Mouse (Mus musculus) hindbrain, postnatal 0 days (tissue): Measurements from ENCODE around the gene Atp9a. TPM values are rescaled to one million over a fixed set of nuclear protein-coding genes. Genes with fewer than 3 reads are reported as not detected.
"Not testable (repeated sequence)": the region's sequence is repeated elsewhere in the genome, so short reads cannot be mapped to it uniquely, and the experiment has no call there.

Experiments
- ATAC-seq: fragments of 200-750 bp; cut with Nextera tagmentation; 2 replicates; pipeline ENCODE4 v1.8.0; 2017; ENCODE audit warnings: mild to moderate bottlenecking, moderate TSS enrichment, moderate library complexity
- DNase-seq: peaks from one replicate; pipeline ENCODE4 v3.0.0-alpha.2; 2015; ENCODE audit warnings: low spot score
- H3K27ac ChIP-seq: fragments of 300-500 bp; sonication (generic); 2 replicates; pipeline ENCODE4 v1.5.1; 2014; ENCODE audit warnings: mild to moderate bottlenecking
- H3K27me3 ChIP-seq: fragments of 300-500 bp; sonication (generic); 2 replicates; pipeline ENCODE4 v1.6.1; 2014; ENCODE audit warnings: low read length, mixed read lengths; ENCODE audit not compliant: insufficient read depth
- H3K36me3 ChIP-seq: fragments of 300-500 bp; sonication (generic); 2 replicates; pipeline ENCODE4 v1.6.1; 2014; ENCODE audit warnings: low read length, mixed read lengths; ENCODE audit not compliant: insufficient read depth
- H3K4me1 ChIP-seq: fragments of 300-500 bp; sonication (generic); 2 replicates; pipeline ENCODE4 v1.6.1; 2014; ENCODE audit warnings: antibody characterized with exemption, low read length, mixed read lengths; ENCODE audit not compliant: insufficient read depth
- H3K4me2 ChIP-seq: fragments of 300-500 bp; sonication (generic); 2 replicates; pipeline ENCODE4 v1.6.1; 2014; ENCODE audit warnings: low read depth, mild to moderate bottlenecking, low read length, moderate library complexity, mixed read lengths
- H3K4me3 ChIP-seq: fragments of 300-500 bp; sonication (generic); 2 replicates; pipeline ENCODE4 v1.5.1; 2014; ENCODE audit warnings: low read length
- H3K9ac ChIP-seq: fragments of 300-500 bp; sonication (generic); replicated peaks from 2 replicates; pipeline ENCODE4 v1.6.1; 2014; ENCODE audit warnings: mild to moderate bottlenecking, low read length, moderate library complexity, mixed read lengths
- H3K9me3 ChIP-seq: fragments of 300-500 bp; sonication (generic); 2 replicates; pipeline ENCODE4 v1.6.1; 2016; ENCODE audit warnings: low read length, mixed read lengths
- CTCF ChIP-seq: IDR thresholded peaks from 2 replicates; pipeline ENCODE4 v1.5.1; 2016; ENCODE audit warnings: antibody characterized with exemption, control low read depth, low read depth
- WGBS: fragments of 180-500 bp; shearing (Covaris S2); extraction: QIAGEN DNeasy Blood & Tissue Kit; methylation state at CpG from one replicate; pipeline ENCODE4 v1.1.7; 2014; 5-methylcytosine and 5-hydroxymethylcytosine counted together
- polyA plus RNA-seq: library from polyadenylated mRNA; unstranded; fragments of >200 nt; fragmentation: Nextera tagmentation; extraction: Ambion mirVana; gene quantifications from 2 replicates; pipeline ENCODE4 v1.2.1, GENCODE M21; 2015
- total RNA-seq: library from RNA; depleted of rRNA; stranded (reverse); fragments of >200 nt; gene quantifications from 2 replicates; pipeline ENCODE4 v1.2.3, GENCODE M21; 2014

Atp9a gene
- total and polyA plus RNA-seq, 2 experiments from 2014 or later = 130 to 607 TPM

GRCm38 (mm10) chr2:168763785-168764184 lies 21.6 kb upstream of the Atp9a start:
- TF ChIP-seq CTCF = no peak
- H3K27ac ChIP-seq = no peak overlapping the region
- no peaks in the 10 kb centered on the region for H3K9me3 ChIP-seq
- no peaks in the 10 kb centered on the region for H3K36me3 ChIP-seq
- H3K4me3 ChIP-seq = no peak overlapping the region
- H3K4me1 ChIP-seq = no peaks in the 10 kb centered on the region
- H3K9ac ChIP-seq = no peak overlapping the region
- no peak overlapping the region for H3K4me2 ChIP-seq
- 10% methylated on average over 7 of the region's 7 CpGs for WGBS
- H3K27me3 ChIP-seq = peaks cover 55% of the 10 kb centered on the region
- no peak for DNase-seq
- ATAC-seq = no peak

- Histone ChIP-seq H3K9me3 (no peaks in the 10 kb centered on the region), H3K4me1 (no peaks in the 10 kb centered on the region), H3K4me2 (peak overlapping the region; percentile 24), H3K4me3 (no peak overlapping the region), H3K27ac (no peak overlapping the region), H3K27me3 (peaks cover 42% of the 10 kb centered on the region), H3K9ac (0 out of 2 replicates have a peak overlapping the region, but pooled peaks have one; percentile 19), H3K36me3 (no peaks in the 10 kb centered on the region)
- no peak for DNase-seq
- no peak for ATAC-seq
- TF ChIP-seq CTCF = no peak
- WGBS = 6% methylated on average over 12 of the region's 12 CpGs
Measured at GRCm38 (mm10) chr2:168762411-168762815, 20.2 kb upstream of the Atp9a start.

GRCm38 (mm10) chr2:168761954-168762353 lies 19.7 kb upstream of the Atp9a start:
- no peak overlapping the region for H3K4me3 ChIP-seq
- WGBS = 16% methylated on average over 4 of the region's 4 CpGs
- H3K9me3 ChIP-seq = no peaks in the 10 kb centered on the region
- ATAC-seq (no peak), DNase-seq (no peak)
- 0 out of 2 replicates have a peak overlapping the region, but pooled peaks have one; percentile 19 for H3K9ac ChIP-seq
- no peaks in the 10 kb centered on the region for H3K36me3 ChIP-seq
- no peaks in the 10 kb centered on the region for H3K4me1 ChIP-seq
- peaks cover 41% of the 10 kb centered on the region for H3K27me3 ChIP-seq
- no peak overlapping the region for H3K27ac ChIP-seq
- no peak for TF ChIP-seq CTCF
- peak overlapping the region; percentile 24 for H3K4me2 ChIP-seq

DNA sequence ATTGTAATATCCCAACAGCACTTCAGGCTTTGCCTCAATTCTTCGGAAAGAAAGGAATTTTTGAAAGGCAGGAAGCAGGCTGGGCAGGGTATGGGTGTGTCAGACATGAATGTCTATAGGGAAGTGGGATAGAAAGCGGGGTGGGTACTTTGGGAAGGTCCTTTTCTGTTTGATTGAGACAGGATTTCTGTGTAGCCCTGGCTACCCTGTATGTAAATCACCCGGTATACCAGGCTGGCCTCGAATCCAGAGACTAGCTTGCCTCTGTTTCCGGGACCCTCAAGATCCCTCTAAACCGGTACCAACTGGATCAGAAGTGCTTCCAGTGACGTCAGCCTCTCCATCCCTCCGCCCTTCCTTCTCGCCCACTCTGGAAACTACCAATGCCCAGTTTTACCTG lies 18.9 kb upstream of the Atp9a start:
- H3K4me3 ChIP-seq = no peak overlapping the region
- H3K4me1 ChIP-seq = no peaks in the 10 kb centered on the region
- no peaks in the 10 kb centered on the region for H3K9me3 ChIP-seq
- ATAC-seq = no peak
- DNase-seq = no peak
- H3K4me2 ChIP-seq = no peak overlapping the region
- H3K27me3 ChIP-seq = peaks cover 38% of the 10 kb centered on the region
- no peak for TF ChIP-seq CTCF
- no peaks in the 10 kb centered on the region for H3K36me3 ChIP-seq
- H3K9ac ChIP-seq = no peak overlapping the region
- no peak overlapping the region for H3K27ac ChIP-seq
- WGBS = 90% methylated on average over 9 of the region's 9 CpGs

- H3K36me3 ChIP-seq, H3K27ac ChIP-seq, H3K4me3 ChIP-seq, DNase-seq, H3K9ac ChIP-seq, ATAC-seq, H3K4me1 ChIP-seq, H3K4me2 ChIP-seq, H3K27me3 ChIP-seq, H3K9me3 ChIP-seq: not testable (repeated sequence)
- WGBS = 88% methylated on average over 10 of the region's 10 CpGs
Measured at GRCm38 (mm10) chr2:168744406-168744805, 2.2 kb upstream of the Atp9a start.

DNA sequence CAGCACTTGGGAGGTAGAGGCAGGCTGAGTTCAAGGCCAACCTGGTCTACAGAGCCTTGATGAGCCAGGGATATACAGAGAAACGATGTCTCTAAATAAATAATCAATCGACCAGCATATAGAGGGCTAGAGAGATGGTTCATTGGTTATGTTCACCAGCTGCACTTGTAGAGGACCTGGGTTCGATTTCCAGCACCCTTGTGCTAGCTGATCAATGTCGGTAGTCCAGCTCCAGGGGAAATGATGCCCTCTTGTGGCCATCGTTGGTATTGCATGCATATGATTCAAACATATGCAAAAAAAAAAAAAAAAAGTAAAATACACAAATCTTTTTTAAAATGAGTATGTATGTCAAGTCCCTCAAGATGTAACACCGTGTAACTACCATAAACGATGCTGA lies 440 bp upstream of the Atp9a start:
- peak overlapping the region; percentile 98; the same call in 1 of the 2 replicates for H3K9ac ChIP-seq
- peak; percentile 86 for TF ChIP-seq CTCF
- H3K36me3 ChIP-seq = no peaks in the 10 kb centered on the region
- peak overlapping the region; percentile 56 for H3K4me2 ChIP-seq
- H3K9me3 ChIP-seq = no peaks in the 10 kb centered on the region
- WGBS = 19% methylated on average over 7 of the region's 7 CpGs
- H3K4me1 ChIP-seq = no peaks in the 10 kb centered on the region; the same call in 1 of the 2 replicates
- peak overlapping the region; percentile 87 for H3K4me3 ChIP-seq
- H3K27ac ChIP-seq = peak overlapping the region; percentile 98
- ATAC-seq (peak; percentile 3; the same call in 1 of the 2 replicates), DNase-seq (peak; percentile 80)
- no peaks in the 10 kb centered on the region for H3K27me3 ChIP-seq

GRCm38 (mm10) chr2:168741273-168742058 lies 743 bp downstream of the Atp9a start:
- peak overlapping the region; percentile 56 for H3K4me2 ChIP-seq
- no peaks in the 10 kb centered on the region for H3K27me3 ChIP-seq
- peak; percentile 82 for DNase-seq
- WGBS = under 1% methylated on average over 42 of the region's 108 CpGs
- H3K4me3 ChIP-seq = peak overlapping the region; percentile 87
- H3K9me3 ChIP-seq = no peaks in the 10 kb centered on the region
- peak overlapping the region; percentile 98 for H3K27ac ChIP-seq
- TF ChIP-seq CTCF = peak; percentile 48
- peak overlapping the region; percentile 98 for H3K9ac ChIP-seq
- no peaks in the 10 kb centered on the region for H3K36me3 ChIP-seq
- no peaks in the 10 kb centered on the region; the same call in 1 of the 2 replicates for H3K4me1 ChIP-seq
- ATAC-seq = peak; percentile 78
